Mouse (Mus musculus) myocyte (in vitro differentiated cells): Measurements from ENCODE around the gene Tpst2.

Experiments used
- E2F4 ChIP-seq: IDR thresholded peaks from one replicate; pipeline ENCODE4 v1.6.1; 2011; ENCODE audit warnings: mild to moderate bottlenecking, control low read depth, moderate library complexity; ENCODE audit not compliant: insufficient read depth
- MAX ChIP-seq: IDR thresholded peaks from one replicate; pipeline ENCODE4 v1.6.1; 2011; ENCODE audit warnings: low read depth, mild to moderate bottlenecking, control low read depth
- MYOD1 ChIP-seq, 3 experiments: IDR thresholded peaks; one replicate each; pipeline ENCODE4 v1.6.1; 2011; ENCODE audit warnings: control low read depth in 2 of 3, low read depth in 2 of 3, mild to moderate bottlenecking in 2 of 3, moderate library complexity in 1 of 3; ENCODE audit not compliant: insufficient read length in 2 of 3, control insufficient read depth in 1 of 3
- MYOG ChIP-seq, 3 experiments: IDR thresholded peaks; one replicate each; pipeline ENCODE4 v1.6.1; 2011; ENCODE audit warnings: control low read depth in 2 of 3, low read depth in 2 of 3, mild to moderate bottlenecking in 2 of 3; ENCODE audit not compliant: insufficient read length in 2 of 3, control insufficient read depth in 1 of 3, insufficient read depth in 1 of 3
- POLR2A ChIP-seq: IDR thresholded peaks from one replicate; pipeline ENCODE4 v1.6.1; 2011; ENCODE audit warnings: low read depth, mild to moderate bottlenecking, control low read depth, moderate library complexity; ENCODE audit not compliant: insufficient read length
- POLR2AphosphoS2 ChIP-seq: IDR thresholded peaks from one replicate; pipeline ENCODE4 v1.6.1; 2011; ENCODE audit warnings: low read depth, control low read depth; ENCODE audit not compliant: insufficient read length
- SRF ChIP-seq: IDR thresholded peaks from one replicate; pipeline ENCODE4 v1.6.1; 2011; ENCODE audit warnings: low read depth; ENCODE audit not compliant: control insufficient read depth, insufficient read length
- TCF12 ChIP-seq: IDR thresholded peaks from one replicate; pipeline ENCODE4 v1.6.1; 2011; ENCODE audit warnings: mild to moderate bottlenecking, control low read depth; ENCODE audit not compliant: poor library complexity, insufficient read depth, severe bottlenecking
- USF1 ChIP-seq: IDR thresholded peaks from one replicate; pipeline ENCODE4 v1.6.1; 2011; ENCODE audit warnings: low read depth, mild to moderate bottlenecking, control low read depth, moderate library complexity

DNA sequence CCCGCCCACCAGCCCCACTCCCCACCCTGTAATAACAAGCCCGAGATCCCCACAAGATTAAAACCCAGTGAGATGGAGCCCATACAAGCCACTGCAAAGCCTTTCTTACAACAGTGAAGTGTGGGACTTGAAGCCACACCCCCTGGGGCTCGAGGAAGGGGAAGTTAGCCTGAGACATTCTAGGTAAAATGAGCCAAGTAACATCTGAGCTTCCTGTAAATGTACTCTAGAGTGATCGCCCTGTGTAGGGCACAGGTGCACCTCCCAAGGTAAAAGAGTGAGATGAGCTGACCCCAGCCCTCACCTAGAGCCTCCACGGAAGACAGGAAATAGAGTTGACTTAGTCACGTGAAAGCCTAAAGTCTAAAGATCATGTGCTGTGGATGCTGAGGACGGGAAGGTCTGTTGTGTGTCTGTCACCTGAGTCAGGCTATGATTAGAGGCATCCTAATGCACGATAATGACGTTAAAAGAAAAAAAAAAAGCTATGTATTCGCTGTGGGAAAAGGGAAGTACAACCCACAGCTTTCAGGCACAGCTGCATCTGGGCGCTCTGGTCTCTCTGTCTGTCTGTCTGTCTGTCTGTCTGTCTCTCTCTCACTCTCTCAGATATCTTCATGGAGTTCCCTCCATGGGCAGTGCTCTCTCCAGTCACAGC, 10.6 kb downstream of the Tpst2 start:
- TF ChIP-seq POLR2A = no peak
- no peak for TF ChIP-seq MYOD1 (IDR thresholded peaks at IDR 0.05; ENCODE audit: control insufficient read depth in 1 of 3, insufficient read length in 2 of 3, low read depth in 2 of 3)
- TF ChIP-seq SRF = no peak
- TF ChIP-seq MYOG (IDR thresholded peaks at IDR 0.05; ENCODE audit: control insufficient read depth in 1 of 3, insufficient read depth in 1 of 3, insufficient read length in 2 of 3, low read depth in 2 of 3) = no peak
- no peak for TF ChIP-seq USF1
- no peak for TF ChIP-seq TCF12
- TF ChIP-seq MAX = no peak
- TF ChIP-seq E2F4 = no peak
- no peak for TF ChIP-seq POLR2AphosphoS2
